Mouse (Mus musculus): ENCODE data around the gene Olfr550. TPM values are rescaled to one million over a fixed set of nuclear protein-coding genes. Genes with fewer than 3 reads are reported as not detected.
"Not testable (repeated sequence)": the region's sequence is repeated elsewhere in the genome, so short reads cannot be mapped to it uniquely, and the experiment has no call there.

Olfr550 gene
- polyA plus RNA-seq, 1 experiment from 2014 or later, result not detected

DNA sequence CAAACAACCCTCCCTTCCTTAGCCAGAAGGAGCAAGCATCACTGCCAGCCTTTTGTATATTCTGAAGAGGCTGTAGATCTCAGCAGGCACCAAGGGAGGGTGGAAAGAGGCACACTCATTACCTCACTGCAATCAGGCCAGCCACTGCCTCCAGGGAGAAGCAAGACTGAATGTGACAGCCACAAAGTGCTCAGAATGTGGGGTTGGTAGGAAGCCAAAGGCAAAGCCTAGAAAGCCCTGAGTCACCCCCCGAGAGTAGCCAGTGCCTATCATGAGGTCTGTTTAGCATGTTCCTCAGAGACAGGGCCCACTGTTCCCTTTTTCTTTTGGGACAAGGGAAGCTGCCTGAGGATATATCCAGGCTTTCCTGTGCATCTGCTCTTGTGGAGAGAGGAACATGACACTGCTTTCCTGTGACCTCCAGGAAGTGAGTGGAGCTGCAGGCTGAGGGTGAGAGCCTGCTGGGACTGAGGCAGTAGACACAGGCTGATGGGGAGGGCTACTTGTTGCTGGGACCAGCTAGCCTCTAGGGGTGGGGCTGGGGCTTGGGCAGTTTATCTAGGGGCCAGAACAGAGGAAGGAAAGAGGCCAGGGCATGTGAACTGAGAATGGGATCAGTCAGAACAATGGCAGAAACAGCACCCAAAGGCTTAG lies 26.3 kb downstream of the Olfr550 start, which contains the start of gene Olfr552:
Olfr552 (plus strand) TSS at position 393 of the 654 bp plus-strand sequence.
- ATAC-seq (ENCODE audit: low FRiP score, low read depth), result no peak
- Histone ChIP-seq H3K27ac (no peak within 1 kb of the TSS), H3K36me3 (no peaks in the 10 kb centered on the region), H3K4me1 (no peaks in the 10 kb centered on the region), H3K27me3 (replicated peaks) (no peaks in the 10 kb centered on the region), H3K9me3 (no peaks in the 10 kb centered on the region), H3K4me3 (no peak within 1 kb of the TSS), H3K4me2 (replicated peaks) (no peak within 1 kb of the TSS), H3K9ac (no peak within 1 kb of the TSS)
- WGBS, result 67% methylated on average over 1 of the region's 1 CpGs

- no peak within 1 kb of the TSS for H3K9ac ChIP-seq
- H3K4me3 ChIP-seq, result no peak within 1 kb of the TSS
- no peaks in the 10 kb centered on the region for H3K4me1 ChIP-seq
- H3K27me3 ChIP-seq (replicated peaks), result no peaks in the 10 kb centered on the region
- H3K27ac ChIP-seq, result no peak within 1 kb of the TSS
- no peaks in the 10 kb centered on the region for H3K36me3 ChIP-seq
- no peaks in the 10 kb centered on the region for H3K9me3 ChIP-seq
- no peak within 1 kb of the TSS for H3K4me2 ChIP-seq (replicated peaks)
- ATAC-seq (ENCODE audit: low FRiP score, low read depth), result no peak
Observed at GRCm38 (mm10) chr7:102618118-102618517, 46.9 kb downstream of the Olfr550 start, which contains the start of gene Olfr553. Gene Olfr553 (minus strand): TSS chr7:102618218.

GRCm38 (mm10) chr7:102619608-102620007 lies 48.4 kb downstream of the Olfr550 start:
- Histone ChIP-seq H3K36me3 (no peaks in the 10 kb centered on the region), H3K9me3 (no peaks in the 10 kb centered on the region), H3K27me3 (replicated peaks) (no peaks in the 10 kb centered on the region), H3K4me2 (replicated peaks) (no peak overlapping the region), H3K4me3 (no peak overlapping the region), H3K27ac (no peak overlapping the region), H3K4me1 (no peaks in the 10 kb centered on the region), H3K9ac (no peak overlapping the region)
- WGBS, result 77% methylated on average over 5 of the region's 5 CpGs
- ATAC-seq (ENCODE audit: low FRiP score, low read depth), result no peak

DNA sequence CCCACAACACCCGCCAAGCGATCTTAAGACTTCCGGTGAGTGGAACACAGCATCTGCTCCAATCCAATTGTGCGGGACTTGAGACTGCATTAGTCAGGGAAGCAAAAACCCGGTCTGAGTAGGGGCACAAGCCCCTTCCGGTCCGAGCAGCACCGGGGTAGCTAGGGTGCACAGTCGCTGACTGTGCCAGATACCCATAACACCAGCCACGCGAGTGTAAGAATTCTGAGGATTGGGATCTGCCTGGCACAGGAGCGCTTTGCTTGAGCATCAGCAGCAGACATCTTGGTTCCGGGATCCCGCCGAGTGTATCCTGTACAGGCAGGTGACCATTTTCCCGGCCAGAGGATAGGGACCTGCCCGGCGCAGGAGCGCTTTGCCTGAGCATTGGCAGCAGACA lies 49.1 kb downstream of the Olfr550 start:
- H3K9ac ChIP-seq; H3K9me3 ChIP-seq; ATAC-seq (ENCODE audit: low FRiP score, low read depth); H3K4me1 ChIP-seq; H3K27me3 ChIP-seq (replicated peaks); H3K4me2 ChIP-seq (replicated peaks); H3K27ac ChIP-seq; H3K36me3 ChIP-seq; H3K4me3 ChIP-seq: not testable (repeated sequence)
- 89% methylated on average over 19 of the region's 19 CpGs for WGBS

Other genes starting within 250 kb of the Olfr550 start
- gene Rrm1, start 129.7 kb upstream of the Olfr550 start, polyA plus RNA-seq (2016; fragmentation: Nextera tagmentation; extraction: Ambion mirVana), result 113 and 115 TPM in 2 replicates
- 0.45 and 0.46 TPM in 2 replicates for gene Olfr543, start 89.8 kb upstream of the Olfr550 start, polyA plus RNA-seq (2016; fragmentation: Nextera tagmentation; extraction: Ambion mirVana)
- gene Olfr544, start 83.1 kb upstream of the Olfr550 start, polyA plus RNA-seq (2016; fragmentation: Nextera tagmentation; extraction: Ambion mirVana), result 0.05 and 0.15 TPM in 2 replicates
- gene Olfr545, start 71.9 kb upstream of the Olfr550 start, polyA plus RNA-seq (2016; fragmentation: Nextera tagmentation; extraction: Ambion mirVana), result 0.10 and 0.13 TPM in 2 replicates
- gene Olfr547, start 36.7 kb upstream of the Olfr550 start, polyA plus RNA-seq (2016; fragmentation: Nextera tagmentation; extraction: Ambion mirVana), result not detected in 2 replicates
- not detected in 2 replicates for gene Olfr548-ps1, start 30.5 kb upstream of the Olfr550 start, polyA plus RNA-seq (2016; fragmentation: Nextera tagmentation; extraction: Ambion mirVana)
- not detected in 2 replicates for gene Olfr549, start 21.6 kb upstream of the Olfr550 start, polyA plus RNA-seq (2016; fragmentation: Nextera tagmentation; extraction: Ambion mirVana)
- gene Trim21, start 6.0 kb upstream of the Olfr550 start, polyA plus RNA-seq (2016; fragmentation: Nextera tagmentation; extraction: Ambion mirVana), result 0.20 TPM in 1 of 2 replicates, not detected in the other
- not detected in 2 replicates for gene Olfr551, start 20.4 kb downstream of the Olfr550 start, polyA plus RNA-seq (2016; fragmentation: Nextera tagmentation; extraction: Ambion mirVana)
- not detected in 2 replicates for gene Olfr552, start 26.3 kb downstream of the Olfr550 start, polyA plus RNA-seq (2016; fragmentation: Nextera tagmentation; extraction: Ambion mirVana)
- not detected in 2 replicates for gene Olfr553, start 46.8 kb downstream of the Olfr550 start, polyA plus RNA-seq (2016; fragmentation: Nextera tagmentation; extraction: Ambion mirVana)
- gene Olfr554, start 67.0 kb downstream of the Olfr550 start, polyA plus RNA-seq (2016; fragmentation: Nextera tagmentation; extraction: Ambion mirVana), result not detected in 2 replicates
- not detected in 2 replicates for gene Olfr555, start 87.4 kb downstream of the Olfr550 start, polyA plus RNA-seq (2016; fragmentation: Nextera tagmentation; extraction: Ambion mirVana)
- gene Olfr556, start 93.5 kb downstream of the Olfr550 start, polyA plus RNA-seq (2016; fragmentation: Nextera tagmentation; extraction: Ambion mirVana), result not detected in 2 replicates
- gene Trim68, start 115.9 kb downstream of the Olfr550 start, polyA plus RNA-seq (2016; fragmentation: Nextera tagmentation; extraction: Ambion mirVana), result 10.8 and 12.4 TPM in 2 replicates
- gene Olfr557, start 124.5 kb downstream of the Olfr550 start, polyA plus RNA-seq (2016; fragmentation: Nextera tagmentation; extraction: Ambion mirVana), result not detected in 2 replicates
- 1.3 and 1.8 TPM in 2 replicates for gene Olfr558, start 130.8 kb downstream of the Olfr550 start, polyA plus RNA-seq (2016; fragmentation: Nextera tagmentation; extraction: Ambion mirVana)
- gene Olfr33, start 147.6 kb downstream of the Olfr550 start, polyA plus RNA-seq (2016; fragmentation: Nextera tagmentation; extraction: Ambion mirVana), result 0.08 TPM in 1 of 2 replicates, not detected in the other
- 0.20 TPM in 1 of 2 replicates, not detected in the other for gene Olfr559, start 156.0 kb downstream of the Olfr550 start, polyA plus RNA-seq (2016; fragmentation: Nextera tagmentation; extraction: Ambion mirVana)
- gene Olfr560, start 187.9 kb downstream of the Olfr550 start, polyA plus RNA-seq (2016; fragmentation: Nextera tagmentation; extraction: Ambion mirVana), result not detected in 2 replicates
- gene Olfr78, start 188.0 kb downstream of the Olfr550 start, polyA plus RNA-seq (2016; fragmentation: Nextera tagmentation; extraction: Ambion mirVana), result 0.19 and 0.48 TPM in 2 replicates
- gene Olfr561, start 199.8 kb downstream of the Olfr550 start, polyA plus RNA-seq (2016; fragmentation: Nextera tagmentation; extraction: Ambion mirVana), result 0.13 and 0.18 TPM in 2 replicates
- gene Olfr564, start 232.0 kb downstream of the Olfr550 start, polyA plus RNA-seq (2016; fragmentation: Nextera tagmentation; extraction: Ambion mirVana), result not detected in 2 replicates